Mouse (Mus musculus): ENCODE data around the gene Plod3. TPM values are rescaled to one million over a fixed set of nuclear protein-coding genes. Genes with fewer than 3 reads are reported as not detected.

Gene Plod3
- polyA plus RNA-seq (2015; fragmentation: Nextera tagmentation; extraction: Ambion mirVana), result 12.3 and 18.6 TPM in 2 replicates

GRCm38 (mm10) chr5:136986695-136987137, at the start of gene Plod3:
Plod3 (plus strand) TSS chr5:136987019.

DNA sequence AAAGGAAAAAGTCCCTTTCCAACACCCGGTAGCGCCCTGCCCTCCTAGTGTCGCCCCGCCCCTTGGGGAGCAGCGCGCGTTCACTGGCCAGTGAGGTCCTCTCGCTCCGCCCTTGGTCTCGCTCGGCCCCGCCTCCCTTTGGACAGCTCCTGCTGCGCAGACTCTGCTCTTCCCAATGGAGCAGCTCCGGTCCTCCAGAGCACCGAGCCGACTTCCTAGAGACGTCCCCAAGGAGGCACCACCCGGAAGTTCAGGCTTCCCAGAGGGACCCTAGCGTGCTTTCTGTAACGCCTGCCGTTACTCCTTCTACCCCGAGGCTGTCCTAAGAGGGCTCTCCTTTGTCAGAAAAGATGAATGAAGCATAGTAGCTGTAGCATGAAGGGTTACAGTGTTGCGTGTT, 33.8 kb upstream of the Plod3 start, which contains the start of gene Fis1:
TSS of gene Fis1 (plus strand) at position 261 of the 400 bp plus-strand sequence.

DNA sequence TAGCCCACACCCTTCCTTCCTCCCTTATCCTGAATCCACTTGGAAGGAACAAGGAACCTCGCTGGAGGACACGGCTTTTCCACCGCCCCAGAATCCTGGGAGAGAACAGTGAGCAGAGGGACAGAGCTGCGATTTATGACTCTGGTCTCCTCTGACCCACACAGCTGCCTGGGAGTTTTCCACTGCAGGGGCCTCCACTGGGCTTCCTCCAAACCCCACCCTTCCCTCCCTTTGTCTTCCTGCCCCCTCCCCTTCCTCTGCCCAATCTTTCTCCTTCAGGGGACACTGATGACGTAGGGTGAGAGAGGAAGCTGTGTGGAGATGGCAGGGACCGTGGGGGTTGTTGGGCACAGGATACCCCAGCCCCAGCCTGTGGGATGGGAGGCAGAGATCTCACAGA, 20.5 kb upstream of the Plod3 start, which contains the start of gene Cldn15:
TSS of gene Cldn15 (plus strand) at position 286 of the 400 bp plus-strand sequence.

GRCm38 (mm10) chr5:136987934-136988271, 1.1 kb downstream of the Plod3 start, which contains the start of gene Znhit1:
Znhit1 (minus strand) TSS chr5:136988021.

DNA sequence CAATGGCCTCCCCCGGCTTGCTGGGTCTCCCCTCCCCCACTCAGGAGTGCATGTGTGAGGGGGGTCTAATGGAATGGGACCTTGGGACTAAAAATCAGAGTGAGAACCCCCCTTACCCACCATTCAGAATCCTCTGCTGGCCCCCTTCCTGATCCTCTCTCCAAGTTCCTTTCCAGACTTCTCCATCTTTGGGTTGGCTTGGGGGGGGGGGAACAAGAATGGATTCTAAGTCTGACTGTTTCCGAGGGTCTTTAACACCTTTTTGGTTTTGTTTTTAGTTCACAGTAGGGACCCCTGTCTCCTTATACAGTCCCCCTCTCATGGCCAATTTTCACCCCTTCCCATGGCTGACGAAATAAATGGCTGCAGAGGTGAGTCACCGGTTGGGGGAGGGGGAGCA, 39.3 kb downstream of the Plod3 start, which contains the start of gene Vgf:
TSS of gene Vgf (plus strand) at position 301 of the 400 bp plus-strand sequence.

DNA sequence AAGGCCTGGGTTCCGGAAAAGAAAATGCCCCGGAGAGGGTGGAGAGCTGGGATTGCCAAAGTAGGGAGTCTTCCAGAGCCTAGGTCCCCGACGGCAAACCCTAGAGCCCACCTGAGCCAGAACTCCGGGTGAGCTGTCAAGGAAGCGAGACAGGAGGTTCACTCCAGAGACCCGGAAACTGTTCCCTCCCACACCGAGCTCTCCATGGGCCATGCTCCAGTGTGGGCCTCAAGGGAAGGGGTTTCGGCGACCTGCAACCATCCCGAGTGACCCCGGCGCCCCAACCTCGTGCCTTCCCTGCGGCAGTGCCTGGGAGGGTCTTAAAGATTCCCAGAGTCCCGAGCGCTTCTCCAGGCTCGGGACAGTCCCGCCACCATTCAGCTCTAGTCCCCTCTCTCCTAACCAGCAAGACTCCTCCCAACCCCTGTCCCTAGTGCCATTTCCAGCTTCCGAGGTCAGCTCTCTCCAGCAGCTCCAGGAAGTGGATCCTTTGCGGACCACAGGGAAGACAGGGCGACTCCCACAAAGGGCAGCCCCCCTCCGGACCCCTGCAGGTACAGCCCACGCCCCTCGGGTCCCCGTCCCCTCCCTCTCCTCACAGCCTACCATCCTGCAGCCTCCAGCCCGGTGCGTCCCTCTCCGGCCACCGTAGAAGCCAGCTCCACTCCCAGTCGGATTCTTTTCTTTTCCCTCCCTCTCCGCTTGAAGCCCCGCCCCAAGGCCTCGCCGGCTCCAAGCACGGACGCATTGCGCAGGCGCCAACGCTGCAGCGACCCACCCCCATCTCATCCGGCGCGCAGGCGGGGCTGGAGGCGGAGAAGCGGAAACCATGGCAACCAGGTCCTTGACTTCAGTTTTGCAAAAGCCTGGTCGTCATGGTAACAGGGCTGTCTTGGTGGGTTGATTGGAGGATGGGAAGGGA, 58.8 kb downstream of the Plod3 start, which contains the start of gene Ap1s1:
TSS of gene Ap1s1 (minus strand) at position 734 of the 922 bp plus-strand sequence.

MicroRNAs within 50 kb of the gene (microRNA counts, 519-probe panel; counts per million panel counts)
- 88.3 counts per million for microRNA mmu-miR-702

Other genes with a start within 250 kb of the Plod3 start
- 12.4 and 16.5 TPM in 2 replicates for gene Col26a1, start 103.8 kb upstream of the Plod3 start, polyA plus RNA-seq (2015; fragmentation: Nextera tagmentation; extraction: Ambion mirVana)
- gene Ift22, start 78.9 kb upstream of the Plod3 start, polyA plus RNA-seq (2015; fragmentation: Nextera tagmentation; extraction: Ambion mirVana), result 13.7 and 19.2 TPM in 2 replicates
- 287 and 303 TPM in 2 replicates for gene Fis1, start 33.7 kb upstream of the Plod3 start, polyA plus RNA-seq (2015; fragmentation: Nextera tagmentation; extraction: Ambion mirVana)
- 15.4 and 18.0 TPM in 2 replicates for gene Cldn15, start 20.4 kb upstream of the Plod3 start, polyA plus RNA-seq (2015; fragmentation: Nextera tagmentation; extraction: Ambion mirVana)
- gene Znhit1, start 1.0 kb downstream of the Plod3 start, polyA plus RNA-seq (2015; fragmentation: Nextera tagmentation; extraction: Ambion mirVana), result 57.5 and 58.6 TPM in 2 replicates
- gene Vgf, start 39.4 kb downstream of the Plod3 start, polyA plus RNA-seq (2015; fragmentation: Nextera tagmentation; extraction: Ambion mirVana), result not detected in 2 replicates
- gene Ap1s1, start 59.1 kb downstream of the Plod3 start, polyA plus RNA-seq (2015; fragmentation: Nextera tagmentation; extraction: Ambion mirVana), result 99.2 and 99.6 TPM in 2 replicates
- gene Serpine1, start 85.2 kb downstream of the Plod3 start, polyA plus RNA-seq (2015; fragmentation: Nextera tagmentation; extraction: Ambion mirVana), result 0.06 TPM in 2 replicates
- gene Trim56, start 129.2 kb downstream of the Plod3 start, polyA plus RNA-seq (2015; fragmentation: Nextera tagmentation; extraction: Ambion mirVana), result 15.6 and 17.3 TPM in 2 replicates
- gene Muc3, start 162.3 kb downstream of the Plod3 start, polyA plus RNA-seq (2015; fragmentation: Nextera tagmentation; extraction: Ambion mirVana), result not detected in 2 replicates
- gene Muc3a, start 225.4 kb downstream of the Plod3 start, polyA plus RNA-seq (2015; fragmentation: Nextera tagmentation; extraction: Ambion mirVana), result 0.11 and 0.23 TPM in 2 replicates